Mouse (Mus musculus) intestine, embryonic 14.5 days (tissue): ENCODE measurements around the gene Lztr1. TPM values are rescaled to one million over a fixed set of nuclear protein-coding genes. Genes with fewer than 3 reads are reported as not detected.

Source experiments
- ATAC-seq: fragments of 200-750 bp; cut with Nextera tagmentation; replicated peaks from 2 replicates; pipeline ENCODE4 v1.8.0; 2017; ENCODE audit warnings: low read depth, moderate number of reproducible peaks, moderate TSS enrichment, moderate library complexity; ENCODE audit not compliant: low FRiP score, low TSS enrichment
- DNase-seq: peaks from one replicate; pipeline ENCODE4 v3.0.0-alpha.2; 2018; ENCODE audit warnings: low spot score
- H3K27ac ChIP-seq: fragments of 300-500 bp; sonication (generic); 2 replicates; pipeline ENCODE4 v1.5.1; 2014; ENCODE audit warnings: low read depth, mild to moderate bottlenecking, control low read depth
- H3K27me3 ChIP-seq: fragments of 300-500 bp; sonication (generic); replicated peaks from 2 replicates; pipeline ENCODE4 v1.6.1; 2014; ENCODE audit warnings: low read length, control low read depth; ENCODE audit not compliant: control insufficient read depth, insufficient read depth
- H3K36me3 ChIP-seq: fragments of 300-500 bp; sonication (generic); 2 replicates; pipeline ENCODE4 v1.6.1; 2014; ENCODE audit warnings: low read length, control low read depth; ENCODE audit not compliant: control insufficient read depth, insufficient read depth
- H3K4me1 ChIP-seq: fragments of 300-500 bp; sonication (generic); replicated peaks from 2 replicates; pipeline ENCODE4 v1.6.1; 2014; ENCODE audit warnings: low read length, control low read depth, mixed read lengths; ENCODE audit not compliant: control insufficient read depth, insufficient read depth
- H3K4me2 ChIP-seq: fragments of 300-500 bp; sonication (generic); 2 replicates; pipeline ENCODE4 v1.6.1; 2014; ENCODE audit warnings: low read length
- H3K4me3 ChIP-seq: fragments of 300-500 bp; sonication (generic); 2 replicates; pipeline ENCODE4 v1.5.1; 2014; ENCODE audit warnings: low read depth, low read length, control low read depth, mixed read lengths
- H3K9ac ChIP-seq: fragments of 300-500 bp; sonication (generic); 2 replicates; pipeline ENCODE4 v1.6.1; 2014; ENCODE audit warnings: mild to moderate bottlenecking, low read length
- H3K9me3 ChIP-seq: fragments of 300-500 bp; sonication (generic); 2 replicates; pipeline ENCODE4 v1.6.1; 2016; ENCODE audit warnings: low read length, control low read depth; ENCODE audit not compliant: control insufficient read depth
- WGBS: fragments of 180-500 bp; shearing (Covaris S2); extraction: QIAGEN DNeasy Blood & Tissue Kit; methylation state at CpG from one replicate; pipeline ENCODE4 v1.1.7; 2014; 5-methylcytosine and 5-hydroxymethylcytosine counted together
- polyA plus RNA-seq: library from polyadenylated mRNA; unstranded; fragments of >200 nt; fragmentation: Nextera tagmentation; extraction: Ambion mirVana; gene quantifications from 2 replicates; pipeline ENCODE4 v1.2.1, GENCODE M21; 2014

Lztr1 gene
- polyA plus RNA-seq, 1 experiment from 2014 or later: 71.0 TPM

GRCm38 (mm10) chr16:17511431-17511830 lies 2.9 kb downstream of the Lztr1 start:
- no peak overlapping the region for H3K4me2 ChIP-seq
- WGBS: 92% methylated on average over 4 of the region's 4 CpGs
- H3K4me3 ChIP-seq: no peak overlapping the region
- H3K4me1 ChIP-seq: peaks cover 12% of the 10 kb centered on the region
- H3K36me3 ChIP-seq: peaks cover 42% of the 10 kb centered on the region
- H3K9me3 ChIP-seq: no peaks in the 10 kb centered on the region
- H3K9ac ChIP-seq: no peak overlapping the region
- no peaks in the 10 kb centered on the region for H3K27me3 ChIP-seq
- ATAC-seq: no peak
- no peak for DNase-seq
- no peak overlapping the region for H3K27ac ChIP-seq

- H3K9ac ChIP-seq: no peak overlapping the region
- no peaks in the 10 kb centered on the region for H3K4me1 ChIP-seq
- ATAC-seq (no peak), DNase-seq (no peak)
- H3K4me3 ChIP-seq: no peak overlapping the region
- 77% methylated on average over 2 of the region's 2 CpGs for WGBS
- peaks cover 84% of the 10 kb centered on the region for H3K36me3 ChIP-seq
- no peak overlapping the region for H3K4me2 ChIP-seq
- no peaks in the 10 kb centered on the region for H3K9me3 ChIP-seq
- no peak overlapping the region for H3K27ac ChIP-seq
- no peaks in the 10 kb centered on the region for H3K27me3 ChIP-seq
Measured at GRCm38 (mm10) chr16:17518910-17519309, 10.4 kb downstream of the Lztr1 start.

- peaks cover 98% of the 10 kb centered on the region for H3K36me3 ChIP-seq
- H3K4me1 ChIP-seq: no peaks in the 10 kb centered on the region
- no peaks in the 10 kb centered on the region for H3K9me3 ChIP-seq
- DNase-seq (no peak), ATAC-seq (no peak)
- H3K4me3 ChIP-seq: no peak overlapping the region
- H3K27me3 ChIP-seq: no peaks in the 10 kb centered on the region
- no peak overlapping the region for H3K27ac ChIP-seq
- no peak overlapping the region for H3K9ac ChIP-seq
- 92% methylated on average over 11 of the region's 11 CpGs for WGBS
- H3K4me2 ChIP-seq: no peak overlapping the region
Measured at GRCm38 (mm10) chr16:17524156-17524555, 15.7 kb downstream of the Lztr1 start.

- H3K9me3 ChIP-seq: no peaks in the 10 kb centered on the region
- 87% methylated on average over 3 of the region's 3 CpGs for WGBS
- no peak for ATAC-seq
- no peak overlapping the region for H3K27ac ChIP-seq
- H3K4me1 ChIP-seq: peaks cover 8% of the 10 kb centered on the region; the same call in 1 of the 2 replicates
- peaks cover 86% of the 10 kb centered on the region for H3K36me3 ChIP-seq
- H3K27me3 ChIP-seq: no peaks in the 10 kb centered on the region
- no peak overlapping the region for H3K4me3 ChIP-seq
- H3K4me2 ChIP-seq: no peak overlapping the region
- H3K9ac ChIP-seq: no peak overlapping the region
- DNase-seq: no peak
Measured at GRCm38 (mm10) chr16:17525524-17525923, 17.0 kb downstream of the Lztr1 start.

- H3K9me3 ChIP-seq: no peaks in the 10 kb centered on the region
- peaks cover 79% of the 10 kb centered on the region for H3K36me3 ChIP-seq
- peaks cover 8% of the 10 kb centered on the region; the same call in 1 of the 2 replicates for H3K4me1 ChIP-seq
- H3K27me3 ChIP-seq: no peaks in the 10 kb centered on the region
- no peak overlapping the region for H3K9ac ChIP-seq
- no peak overlapping the region for H3K4me2 ChIP-seq
- DNase-seq: no peak
- no peak for ATAC-seq
- no peak overlapping the region for H3K27ac ChIP-seq
- no peak overlapping the region for H3K4me3 ChIP-seq
- 82% methylated on average over 6 of the region's 6 CpGs for WGBS
Measured at GRCm38 (mm10) chr16:17526223-17526622, 17.7 kb downstream of the Lztr1 start.

GRCm38 (mm10) chr16:17527606-17528005 lies 19.1 kb downstream of the Lztr1 start:
- H3K4me2 ChIP-seq: no peak overlapping the region
- H3K36me3 ChIP-seq: peaks cover 66% of the 10 kb centered on the region
- peaks cover 15% of the 10 kb centered on the region for H3K4me1 ChIP-seq
- no peak overlapping the region for H3K9ac ChIP-seq
- no peaks in the 10 kb centered on the region for H3K27me3 ChIP-seq
- ATAC-seq (no peak), DNase-seq (no peak)
- no peak overlapping the region for H3K4me3 ChIP-seq
- no peak overlapping the region for H3K27ac ChIP-seq
- H3K9me3 ChIP-seq: no peaks in the 10 kb centered on the region

- H3K9me3 ChIP-seq: no peaks in the 10 kb centered on the region
- no peak overlapping the region for H3K4me3 ChIP-seq
- WGBS: 89% methylated on average over 13 of the region's 13 CpGs
- H3K9ac ChIP-seq: no peak overlapping the region
- DNase-seq (no peak), ATAC-seq (no peak)
- H3K27ac ChIP-seq: no peak overlapping the region
- no peaks in the 10 kb centered on the region for H3K27me3 ChIP-seq
- H3K36me3 ChIP-seq: peaks cover 59% of the 10 kb centered on the region
- H3K4me1 ChIP-seq: peaks cover 15% of the 10 kb centered on the region
- H3K4me2 ChIP-seq: no peak overlapping the region
Measured at GRCm38 (mm10) chr16:17528276-17528675, 19.8 kb downstream of the Lztr1 start.

GRCm38 (mm10) chr16:17529981-17530586 lies 21.6 kb downstream of the Lztr1 start:
- no peaks in the 10 kb centered on the region for H3K9me3 ChIP-seq
- 13% methylated on average over 17 of the region's 17 CpGs for WGBS
- peaks cover 15% of the 10 kb centered on the region for H3K4me1 ChIP-seq
- ATAC-seq (no peak), DNase-seq (no peak)
- peaks cover 43% of the 10 kb centered on the region for H3K36me3 ChIP-seq
- H3K27me3 ChIP-seq: no peaks in the 10 kb centered on the region
- peak overlapping the region; percentile 60 for H3K4me3 ChIP-seq
- H3K4me2 ChIP-seq: peak overlapping the region; percentile 87
- H3K9ac ChIP-seq: peak overlapping the region; percentile 84
- H3K27ac ChIP-seq: peak overlapping the region; percentile 97

- Histone ChIP-seq H3K27ac (peak within 1 kb of the TSS; percentile 97), H3K36me3 (peaks cover 36% of the 10 kb centered on the region), H3K27me3 (no peaks in the 10 kb centered on the region), H3K4me1 (peaks cover 15% of the 10 kb centered on the region), H3K9me3 (no peaks in the 10 kb centered on the region), H3K9ac (peak within 1 kb of the TSS; percentile 84), H3K4me3 (peak within 1 kb of the TSS; percentile 60), H3K4me2 (peak within 1 kb of the TSS; percentile 87)
- under 1% methylated on average over 67 of the region's 67 CpGs for WGBS
- DNase-seq (peak; percentile 99), ATAC-seq (peak; percentile 95)
Measured at GRCm38 (mm10) chr16:17530640-17531288, 22.3 kb downstream of the Lztr1 start, which contains the start of gene Thap7. Gene Thap7, minus strand, starts transcription at chr16:17531136.
